Mouse (Mus musculus): ENCODE data around the gene Ythdf2. TPM values are rescaled to one million over a fixed set of nuclear protein-coding genes. Genes with fewer than 3 reads are reported as not detected.

Ythdf2 gene
- total RNA-seq, 1 experiment from 2014 or later: 77.9 TPM

GRCm38 (mm10) chr4:132169271-132169670 lies 42.8 kb downstream of the Ythdf2 start:
- no peak for ATAC-seq (replicated peaks in 1 of 2; ENCODE audit: insufficient read depth in 1 of 2, low FRiP score in 2 of 2, low TSS enrichment in 1 of 2, low read depth in 1 of 2, poor library complexity in 2 of 2, severe bottlenecking in 2 of 2)

GRCm38 (mm10) chr4:132167436-132167835 lies 44.7 kb downstream of the Ythdf2 start:
- no peak for ATAC-seq (replicated peaks in 1 of 2; ENCODE audit: insufficient read depth in 1 of 2, low FRiP score in 2 of 2, low TSS enrichment in 1 of 2, low read depth in 1 of 2, poor library complexity in 2 of 2, severe bottlenecking in 2 of 2)

- no peak for ATAC-seq (replicated peaks in 1 of 2; ENCODE audit: insufficient read depth in 1 of 2, low FRiP score in 2 of 2, low TSS enrichment in 1 of 2, low read depth in 1 of 2, poor library complexity in 2 of 2, severe bottlenecking in 2 of 2)
These were observed 45.5 kb downstream of the Ythdf2 start for GRCm38 (mm10) chr4:132166350-132167290.

- ATAC-seq (replicated peaks in 1 of 2; ENCODE audit: insufficient read depth in 1 of 2, low FRiP score in 2 of 2, low TSS enrichment in 1 of 2, low read depth in 1 of 2, poor library complexity in 2 of 2, severe bottlenecking in 2 of 2): no peak
These were observed 46.4 kb downstream of the Ythdf2 start for GRCm38 (mm10) chr4:132165691-132166090.

- ATAC-seq (replicated peaks in 1 of 2; ENCODE audit: insufficient read depth in 1 of 2, low FRiP score in 2 of 2, low TSS enrichment in 1 of 2, low read depth in 1 of 2, poor library complexity in 2 of 2, severe bottlenecking in 2 of 2): no peak
These were observed 55.0 kb downstream of the Ythdf2 start for GRCm38 (mm10) chr4:132156941-132157622.

GRCm38 (mm10) chr4:132154877-132155670 lies 57.0 kb downstream of the Ythdf2 start:
- no peak for ATAC-seq (replicated peaks in 1 of 2; ENCODE audit: insufficient read depth in 1 of 2, low FRiP score in 2 of 2, low TSS enrichment in 1 of 2, low read depth in 1 of 2, poor library complexity in 2 of 2, severe bottlenecking in 2 of 2)

GRCm38 (mm10) chr4:132151673-132152072 lies 60.4 kb downstream of the Ythdf2 start:
- ATAC-seq (replicated peaks in 1 of 2; ENCODE audit: insufficient read depth in 1 of 2, low FRiP score in 2 of 2, low TSS enrichment in 1 of 2, low read depth in 1 of 2, poor library complexity in 2 of 2, severe bottlenecking in 2 of 2): no peak

- ATAC-seq (replicated peaks in 1 of 2; ENCODE audit: insufficient read depth in 1 of 2, low FRiP score in 2 of 2, low TSS enrichment in 1 of 2, low read depth in 1 of 2, poor library complexity in 2 of 2, severe bottlenecking in 2 of 2): no peak
These were observed 65.9 kb downstream of the Ythdf2 start for GRCm38 (mm10) chr4:132146201-132146600.

- ATAC-seq (replicated peaks in 1 of 2; ENCODE audit: insufficient read depth in 1 of 2, low FRiP score in 2 of 2, low TSS enrichment in 1 of 2, low read depth in 1 of 2, poor library complexity in 2 of 2, severe bottlenecking in 2 of 2): peak; percentile 42 to 47; a peak in 2 of 4 replicates
These were observed 67.0 kb downstream of the Ythdf2 start for GRCm38 (mm10) chr4:132145092-132145491.

GRCm38 (mm10) chr4:132144080-132144841 lies 67.8 kb downstream of the Ythdf2 start, which contains the start of gene Oprd1:
TSS of gene Oprd1 (minus strand) at chr4:132144486.
- no peak for ATAC-seq (replicated peaks in 1 of 2; ENCODE audit: insufficient read depth in 1 of 2, low FRiP score in 2 of 2, low TSS enrichment in 1 of 2, low read depth in 1 of 2, poor library complexity in 2 of 2, severe bottlenecking in 2 of 2)

- no peak for ATAC-seq (replicated peaks in 1 of 2; ENCODE audit: insufficient read depth in 1 of 2, low FRiP score in 2 of 2, low TSS enrichment in 1 of 2, low read depth in 1 of 2, poor library complexity in 2 of 2, severe bottlenecking in 2 of 2)
These were observed 73.5 kb downstream of the Ythdf2 start for GRCm38 (mm10) chr4:132138640-132139039.

GRCm38 (mm10) chr4:132137013-132137412 lies 75.1 kb downstream of the Ythdf2 start:
- no peak for ATAC-seq (replicated peaks in 1 of 2; ENCODE audit: insufficient read depth in 1 of 2, low FRiP score in 2 of 2, low TSS enrichment in 1 of 2, low read depth in 1 of 2, poor library complexity in 2 of 2, severe bottlenecking in 2 of 2)

Other genes with a start within 250 kb of the Ythdf2 start
- 1.4 and 2.3 TPM in 2 replicates for gene Gm10300, start 137.6 kb downstream of the Ythdf2 start, total RNA-seq (2017)
- 63.9 and 72.9 TPM in 2 replicates for gene Epb41, start 137.0 kb downstream of the Ythdf2 start, total RNA-seq (2017)
- 0.06 TPM in 1 of 2 replicates, not detected in the other for gene Oprd1, start 67.8 kb downstream of the Ythdf2 start, total RNA-seq (2017)
- gene Gmeb1, start 49.3 kb upstream of the Ythdf2 start, total RNA-seq (2017): 25.0 and 31.9 TPM in 2 replicates
- 21.3 and 44.1 TPM in 2 replicates for gene Taf12, start 62.1 kb upstream of the Ythdf2 start, total RNA-seq (2017)
- gene Rab42, start 91.1 kb upstream of the Ythdf2 start, total RNA-seq (2017): not detected in 2 replicates
- 46.6 and 48.4 TPM in 2 replicates for gene Trnau1ap, start 117.2 kb upstream of the Ythdf2 start, total RNA-seq (2017)
- gene Rcc1, start 141.3 kb upstream of the Ythdf2 start, total RNA-seq (2017): 30.1 and 32.0 TPM in 2 replicates
- gene Phactr4, start 210.2 kb upstream of the Ythdf2 start, total RNA-seq (2017): 11.9 and 22.6 TPM in 2 replicates